Mouse (Mus musculus): ENCODE data around the gene Zbtb9.
"Not testable (repeated sequence)": the region's sequence is repeated elsewhere in the genome, so short reads cannot be mapped to it uniquely, and the experiment has no call there.

Zbtb9 gene

GRCm38 (mm10) chr17:26972703-26973574 lies at the start of gene Zbtb9:
TSS of gene Zbtb9 (plus strand) at chr17:26973167.
- DNase-seq (ENCODE audit: low spot score in 2 of 2) = peak; percentile 92 to 94

GRCm38 (mm10) chr17:26925414-26925813 lies 47.6 kb upstream of the Zbtb9 start:
- DNase-seq (ENCODE audit: low spot score in 2 of 2) = not testable (repeated sequence)

- DNase-seq (ENCODE audit: low spot score in 2 of 2) = not testable (repeated sequence)
These were observed 41.2 kb upstream of the Zbtb9 start for GRCm38 (mm10) chr17:26931795-26932194.

- peak; percentile 99 for DNase-seq (ENCODE audit: low spot score in 2 of 2)
These were observed 40.0 kb upstream of the Zbtb9 start, which contains the start of gene Phf1 for GRCm38 (mm10) chr17:26932839-26933398. TSS of gene Phf1 (plus strand) at chr17:26933052.

- no peak for DNase-seq (ENCODE audit: low spot score in 2 of 2)
These were observed 39.5 kb upstream of the Zbtb9 start for GRCm38 (mm10) chr17:26933419-26933818.

- DNase-seq (ENCODE audit: low spot score in 2 of 2) = no peak
These were observed 38.8 kb upstream of the Zbtb9 start for GRCm38 (mm10) chr17:26933885-26934827.

GRCm38 (mm10) chr17:26935027-26935426 lies 37.9 kb upstream of the Zbtb9 start:
- DNase-seq (ENCODE audit: low spot score in 2 of 2) = no peak

GRCm38 (mm10) chr17:26936453-26936852 lies 36.5 kb upstream of the Zbtb9 start:
- no peak for DNase-seq (ENCODE audit: low spot score in 2 of 2)

GRCm38 (mm10) chr17:26936921-26937695 lies 35.9 kb upstream of the Zbtb9 start:
- DNase-seq (ENCODE audit: low spot score in 2 of 2) = no peak

GRCm38 (mm10) chr17:26937883-26938695 lies 34.9 kb upstream of the Zbtb9 start:
- DNase-seq (ENCODE audit: low spot score in 2 of 2) = no peak

- no peak for DNase-seq (ENCODE audit: low spot score in 2 of 2)
These were observed 34.2 kb upstream of the Zbtb9 start for GRCm38 (mm10) chr17:26938731-26939130.

GRCm38 (mm10) chr17:26939178-26939972 lies 33.6 kb upstream of the Zbtb9 start, which contains the start of gene Cuta:
TSS of gene Cuta (minus strand) at chr17:26939569.
- peak; percentile 98 to 99 for DNase-seq (ENCODE audit: low spot score in 2 of 2)

GRCm38 (mm10) chr17:26939973-26940300 lies 33.0 kb upstream of the Zbtb9 start:
- no peak for DNase-seq (ENCODE audit: low spot score in 2 of 2)

- no peak for DNase-seq (ENCODE audit: low spot score in 2 of 2)
These were observed 31.8 kb upstream of the Zbtb9 start, which contains the start of gene Syngap1 for GRCm38 (mm10) chr17:26941031-26941789. TSS of gene Syngap1 (plus strand) at chr17:26941253.

GRCm38 (mm10) chr17:26941841-26942570 lies 31.0 kb upstream of the Zbtb9 start:
- DNase-seq (ENCODE audit: low spot score in 2 of 2) = no peak

GRCm38 (mm10) chr17:26945824-26946495 lies 27.0 kb upstream of the Zbtb9 start:
- DNase-seq (ENCODE audit: low spot score in 2 of 2) = no peak

- DNase-seq (ENCODE audit: low spot score in 2 of 2) = peak in 1 of 2 experiments; percentile 50
These were observed 26.4 kb upstream of the Zbtb9 start for GRCm38 (mm10) chr17:26946567-26946966.

Data from spleen, postnatal 14 days (tissue).